Mouse (Mus musculus) kidney, embryonic 14.5 days (tissue): ENCODE data around the gene Ap1ar. TPM values are rescaled to one million over a fixed set of nuclear protein-coding genes. Genes with fewer than 3 reads are reported as not detected.

ENCODE experiments used
- ATAC-seq: fragments of 200-750 bp; cut with Nextera tagmentation; 2 replicates; pipeline ENCODE4 v1.8.0; 2017; ENCODE audit warnings: moderate number of reproducible peaks, mild to moderate bottlenecking, moderate TSS enrichment, moderate library complexity; ENCODE audit not compliant: low FRiP score, low TSS enrichment
- H3K27ac ChIP-seq: fragments of 300-500 bp; sonication (generic); 2 replicates; pipeline ENCODE4 v1.5.1; 2014; ENCODE audit warnings: low read depth, mild to moderate bottlenecking, low read length, moderate library complexity, mixed read lengths
- H3K27me3 ChIP-seq: fragments of 300-500 bp; sonication (generic); 2 replicates; pipeline ENCODE4 v1.6.1; 2014; ENCODE audit warnings: mild to moderate bottlenecking, low read length; ENCODE audit not compliant: control insufficient read depth, insufficient read depth
- H3K36me3 ChIP-seq: fragments of 300-500 bp; sonication (generic); 2 replicates; pipeline ENCODE4 v1.6.1; 2014; ENCODE audit warnings: low read length, mixed read lengths; ENCODE audit not compliant: control insufficient read depth, insufficient read depth
- H3K4me1 ChIP-seq: fragments of 300-500 bp; sonication (generic); 2 replicates; pipeline ENCODE4 v1.6.1; 2014; ENCODE audit warnings: low read length, mixed read lengths; ENCODE audit not compliant: control insufficient read depth, insufficient read depth
- H3K4me2 ChIP-seq: fragments of 300-500 bp; sonication (generic); replicated peaks from 2 replicates; pipeline ENCODE4 v1.6.1; 2014; ENCODE audit warnings: low read depth, mild to moderate bottlenecking, low read length
- H3K4me3 ChIP-seq: fragments of 300-500 bp; sonication (generic); 2 replicates; pipeline ENCODE4 v1.5.1; 2014; ENCODE audit warnings: mild to moderate bottlenecking, low read length
- H3K9ac ChIP-seq: fragments of 300-500 bp; sonication (generic); 2 replicates; pipeline ENCODE4 v1.6.1; 2014; ENCODE audit warnings: low read depth, mild to moderate bottlenecking, low read length, moderate library complexity
- H3K9me3 ChIP-seq: fragments of 300-500 bp; sonication (generic); 2 replicates; pipeline ENCODE4 v1.6.1; 2016; ENCODE audit warnings: low read length; ENCODE audit not compliant: control insufficient read depth
- WGBS: fragments of 180-500 bp; shearing (Covaris S2); extraction: QIAGEN DNeasy Blood & Tissue Kit; methylation state at CpG from one replicate; pipeline ENCODE4 v1.1.7; 2014; 5-methylcytosine and 5-hydroxymethylcytosine counted together
- polyA plus RNA-seq: library from polyadenylated mRNA; unstranded; fragments of >200 nt; fragmentation: Nextera tagmentation; extraction: Ambion mirVana; gene quantifications from 2 replicates; pipeline ENCODE4 v1.2.1, GENCODE M21; 2014

Gene Ap1ar
- polyA plus RNA-seq, 1 experiment from 2014 or later: 60.9 TPM

- H3K27ac ChIP-seq: no peak overlapping the region
- H3K4me3 ChIP-seq: no peak overlapping the region
- H3K9me3 ChIP-seq: no peaks in the 10 kb centered on the region
- H3K27me3 ChIP-seq: no peaks in the 10 kb centered on the region
- no peak for ATAC-seq
- H3K36me3 ChIP-seq: no peaks in the 10 kb centered on the region; the same call in 1 of the 2 replicates
- 68% methylated on average over 10 of the region's 10 CpGs for WGBS
- H3K4me2 ChIP-seq: no peak overlapping the region
- no peak overlapping the region for H3K9ac ChIP-seq
- peaks cover 12% of the 10 kb centered on the region for H3K4me1 ChIP-seq
Measured at GRCm38 (mm10) chr3:127830183-127830582, 7.1 kb downstream of the Ap1ar start.

- Histone ChIP-seq H3K4me3 (no peak overlapping the region), H3K27me3 (no peaks in the 10 kb centered on the region), H3K4me1 (peaks cover 12% of the 10 kb centered on the region), H3K27ac (peak overlapping the region; percentile 77), H3K9me3 (no peaks in the 10 kb centered on the region), H3K4me2 (no peak overlapping the region), H3K9ac (no peak overlapping the region), H3K36me3 (peaks cover 3% of the 10 kb centered on the region; the same call in 1 of the 2 replicates)
- ATAC-seq: peak; percentile 81
- 17% methylated on average over 7 of the region's 7 CpGs for WGBS
Measured at GRCm38 (mm10) chr3:127827123-127827522, 10.2 kb downstream of the Ap1ar start.

GRCm38 (mm10) chr3:127826503-127826902 is 10.8 kb downstream of the Ap1ar start:
- H3K9ac ChIP-seq: no peak overlapping the region
- H3K4me3 ChIP-seq: no peak overlapping the region
- peaks cover 7% of the 10 kb centered on the region; the same call in 1 of the 2 replicates for H3K36me3 ChIP-seq
- peaks cover 12% of the 10 kb centered on the region for H3K4me1 ChIP-seq
- peak; percentile 44; the same call in 1 of the 2 replicates for ATAC-seq
- no peaks in the 10 kb centered on the region for H3K27me3 ChIP-seq
- H3K27ac ChIP-seq: peak overlapping the region; percentile 77
- no peaks in the 10 kb centered on the region for H3K9me3 ChIP-seq
- 60% methylated on average over 7 of the region's 7 CpGs for WGBS
- no peak overlapping the region for H3K4me2 ChIP-seq

GRCm38 (mm10) chr3:127823886-127824863 is 13.1 kb downstream of the Ap1ar start:
- Histone ChIP-seq H3K4me2 (no peak overlapping the region), H3K27ac (no peak overlapping the region), H3K9me3 (no peaks in the 10 kb centered on the region), H3K36me3 (peaks cover 17% of the 10 kb centered on the region), H3K27me3 (no peaks in the 10 kb centered on the region), H3K4me1 (peaks cover 12% of the 10 kb centered on the region), H3K9ac (no peak overlapping the region), H3K4me3 (no peak overlapping the region)
- 79% methylated on average over 17 of the region's 17 CpGs for WGBS
- no peak for ATAC-seq

- Histone ChIP-seq H3K9ac (no peak overlapping the region), H3K4me3 (no peak overlapping the region), H3K9me3 (no peaks in the 10 kb centered on the region), H3K36me3 (peaks cover 22% of the 10 kb centered on the region), H3K4me2 (no peak overlapping the region), H3K27me3 (no peaks in the 10 kb centered on the region), H3K27ac (no peak overlapping the region), H3K4me1 (peaks cover under 1% of the 10 kb centered on the region; the same call in 1 of the 2 replicates)
- no peak for ATAC-seq
- WGBS: 93% methylated on average over 5 of the region's 5 CpGs
Measured at GRCm38 (mm10) chr3:127821209-127821608, 16.1 kb downstream of the Ap1ar start.

- Histone ChIP-seq H3K9ac (no peak overlapping the region), H3K36me3 (peaks cover 22% of the 10 kb centered on the region), H3K4me3 (no peak overlapping the region), H3K9me3 (no peaks in the 10 kb centered on the region), H3K27ac (no peak overlapping the region), H3K4me2 (no peak overlapping the region), H3K27me3 (no peaks in the 10 kb centered on the region), H3K4me1 (no peaks in the 10 kb centered on the region)
- no peak for ATAC-seq
- WGBS: 84% methylated on average over 1 of the region's 1 CpGs
Measured at GRCm38 (mm10) chr3:127820400-127820799, 16.9 kb downstream of the Ap1ar start.

GRCm38 (mm10) chr3:127818694-127819663 is 18.3 kb downstream of the Ap1ar start:
- Histone ChIP-seq H3K9me3 (no peaks in the 10 kb centered on the region), H3K27me3 (no peaks in the 10 kb centered on the region), H3K4me1 (no peaks in the 10 kb centered on the region), H3K9ac (no peak overlapping the region), H3K4me3 (no peak overlapping the region), H3K27ac (no peak overlapping the region), H3K4me2 (no peak overlapping the region), H3K36me3 (peaks cover 22% of the 10 kb centered on the region)
- ATAC-seq: peak; percentile 53; the same call in 1 of the 2 replicates
- WGBS: 43% methylated on average over 11 of the region's 11 CpGs

GRCm38 (mm10) chr3:127817120-127817683 is 20.1 kb downstream of the Ap1ar start:
- Histone ChIP-seq H3K36me3 (peaks cover 35% of the 10 kb centered on the region), H3K4me3 (no peak overlapping the region), H3K9me3 (no peaks in the 10 kb centered on the region), H3K4me1 (no peaks in the 10 kb centered on the region), H3K27me3 (no peaks in the 10 kb centered on the region), H3K9ac (no peak overlapping the region), H3K27ac (no peak overlapping the region), H3K4me2 (no peak overlapping the region)
- 38% methylated on average over 7 of the region's 7 CpGs for WGBS
- ATAC-seq: peak; percentile 57; the same call in 1 of the 2 replicates
